Mouse (Mus musculus) spleen, postnatal 14 days (tissue): ENCODE data around the gene Mtrex.

ENCODE experiments used
- DNase-seq, 2 experiments: peaks; one replicate each; pipeline ENCODE4 v3.0.0; 2021 to 2022; ENCODE audit warnings: low spot score in 2 of 2

The Mtrex gene

DNA sequence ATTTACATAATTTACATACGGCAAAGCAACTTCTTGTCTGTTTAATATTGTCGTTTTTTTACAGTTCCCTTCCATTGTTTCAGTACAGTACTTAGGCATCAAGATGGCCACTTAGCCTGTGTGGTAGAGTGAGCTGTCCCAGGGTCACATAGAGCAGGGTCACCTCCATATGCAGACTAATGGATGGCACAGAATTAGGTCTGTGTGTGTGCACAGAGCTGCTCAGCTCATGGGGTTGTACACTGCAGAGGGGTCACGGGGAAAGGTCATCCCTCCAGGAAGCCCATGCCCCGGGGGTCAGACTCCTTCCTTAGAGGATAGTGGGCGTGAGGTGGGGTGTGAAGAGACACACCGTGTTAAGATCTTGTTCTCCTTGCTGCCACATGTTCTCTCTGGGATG lies 101.7 kb downstream of the Mtrex start:
- no peak for DNase-seq

DNA sequence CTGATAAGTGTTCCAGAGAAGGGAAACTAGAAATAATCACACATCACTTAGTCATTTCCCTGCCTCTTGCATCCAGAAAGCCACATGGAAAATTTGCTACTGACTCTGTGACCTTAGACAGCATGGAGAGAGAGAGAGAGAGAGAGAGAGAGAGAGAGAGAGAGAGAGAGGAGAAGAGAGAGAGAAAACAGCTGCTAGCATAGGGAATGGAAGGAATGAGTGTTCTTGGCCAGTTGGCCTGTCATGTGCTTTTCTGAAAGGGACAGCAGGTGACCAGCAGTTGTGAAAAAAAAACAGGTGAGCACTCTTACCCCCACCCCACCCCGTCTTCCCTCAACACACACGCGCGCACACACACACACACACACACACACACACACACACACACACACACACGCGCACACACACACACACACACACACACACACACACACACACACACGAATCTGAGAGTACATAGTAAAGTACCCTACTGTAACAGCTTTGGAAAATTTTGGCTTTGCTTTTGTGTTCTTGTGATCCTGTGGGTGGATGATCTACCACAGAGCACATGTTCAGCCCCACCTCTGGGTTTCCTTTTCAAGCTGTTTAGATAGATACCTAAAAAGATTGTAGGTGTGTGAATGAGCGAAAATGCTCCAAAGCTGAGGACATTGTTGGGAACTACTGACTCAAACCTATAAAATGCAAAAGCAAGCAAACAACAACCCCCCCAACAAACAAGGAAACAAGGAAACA lies 103.1 kb downstream of the Mtrex start:
- no peak for DNase-seq

DNA sequence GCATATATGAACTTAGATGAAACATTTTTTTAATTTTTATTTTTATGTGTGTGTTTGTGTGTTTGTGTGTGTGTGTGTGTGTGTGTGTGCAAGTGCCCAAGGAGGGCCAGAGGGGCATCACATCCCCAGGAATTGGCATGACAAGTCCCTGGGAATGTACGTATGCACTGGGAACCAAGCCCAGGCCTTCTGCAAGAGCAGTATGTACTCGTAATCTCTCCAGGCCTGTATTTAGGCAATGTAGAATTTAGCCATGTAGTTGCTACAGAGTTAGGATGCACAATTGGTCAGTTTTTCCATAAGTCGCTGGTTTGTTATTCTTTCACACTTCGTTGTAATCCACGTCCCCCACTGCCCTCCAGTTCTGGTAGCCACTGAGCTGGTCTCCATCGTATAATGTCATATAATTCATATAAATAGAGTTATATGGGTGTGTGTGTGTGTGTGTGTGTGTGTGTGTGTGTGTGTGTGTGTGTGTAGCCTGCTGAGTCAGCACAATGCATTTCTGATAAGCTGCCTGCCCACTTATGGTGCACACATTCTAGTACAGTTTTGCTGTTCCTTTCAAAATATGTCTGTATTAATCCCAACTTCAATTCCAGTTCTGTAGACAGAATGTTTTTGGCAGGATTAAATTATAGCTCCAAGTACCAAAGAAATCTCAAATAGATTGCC lies 103.8 kb downstream of the Mtrex start:
- DNase-seq, result no peak

DNA sequence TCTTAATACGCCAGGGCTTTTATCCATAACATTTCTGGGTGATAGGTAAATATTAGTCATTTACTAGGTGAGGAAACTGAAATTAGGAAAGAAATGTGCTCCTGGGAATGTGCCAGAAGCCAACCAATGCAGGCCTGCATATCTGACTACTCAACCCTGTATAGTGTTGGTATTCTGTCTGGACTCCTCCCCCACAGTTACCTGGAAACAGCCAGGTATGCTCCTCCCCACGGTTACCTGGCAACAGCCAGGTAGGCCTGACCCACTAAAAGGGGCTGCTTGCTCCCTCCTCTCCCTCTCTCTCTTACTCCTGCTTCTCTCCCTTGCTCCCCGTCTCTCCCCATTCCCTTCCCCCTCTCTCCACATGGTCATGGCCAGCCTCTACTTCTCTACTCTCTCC lies 104.8 kb downstream of the Mtrex start:
- no peak for DNase-seq

DNA sequence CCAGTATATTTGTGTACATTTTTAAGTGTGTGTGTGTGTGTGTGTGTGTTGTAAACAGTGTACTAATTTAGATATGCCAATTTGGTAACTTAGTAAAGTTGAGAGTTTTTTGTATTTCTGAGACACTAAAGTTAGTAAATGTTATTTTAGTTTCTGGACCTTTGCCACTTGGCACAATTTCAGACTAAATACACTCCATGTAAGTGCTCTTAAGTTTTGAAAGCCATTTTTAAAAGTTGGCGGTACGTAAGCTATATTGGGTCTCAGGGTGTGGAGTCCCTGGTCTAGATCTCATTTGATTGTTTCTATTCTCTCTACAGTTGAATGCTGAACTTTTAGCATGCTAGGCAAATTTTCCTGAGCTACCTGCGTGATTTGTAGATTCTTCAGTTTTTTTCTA lies 109.1 kb downstream of the Mtrex start:
- DNase-seq, result no peak
